Mouse (Mus musculus) heart, adult 9 months (tissue): ENCODE data around the gene Gpr146.
"Not testable (repeated sequence)": the region's sequence is repeated elsewhere in the genome, so short reads cannot be mapped to it uniquely, and the experiment has no call there.

Source experiments
- DNase-seq, 2 experiments: peaks; one replicate each; pipeline ENCODE4 v3.0.0; 2022; ENCODE audit warnings: low spot score in 2 of 2

The Gpr146 gene

GRCm38 (mm10) chr5:139380385-139381248, 3.1 kb downstream of the Gpr146 start:
- DNase-seq, result peak; percentile 96 to 97

GRCm38 (mm10) chr5:139381586-139382513, 4.4 kb downstream of the Gpr146 start:
- peak; percentile 55 to 64 for DNase-seq

GRCm38 (mm10) chr5:139382760-139383159, 5.3 kb downstream of the Gpr146 start:
- DNase-seq, result peak; percentile 88 to 90

- no peak for DNase-seq
Observed at GRCm38 (mm10) chr5:139383234-139383633, 5.7 kb downstream of the Gpr146 start.

GRCm38 (mm10) chr5:139384531-139384930, 7.0 kb downstream of the Gpr146 start:
- peak in 1 of 2 experiments; percentile 67 for DNase-seq

- no peak for DNase-seq
Observed at GRCm38 (mm10) chr5:139386047-139386446, 8.6 kb downstream of the Gpr146 start.

- no peak for DNase-seq
Observed at GRCm38 (mm10) chr5:139387329-139388194, 10.1 kb downstream of the Gpr146 start.

GRCm38 (mm10) chr5:139388195-139388570, 10.7 kb downstream of the Gpr146 start:
- DNase-seq, result peak; percentile 65 to 83

GRCm38 (mm10) chr5:139388694-139389675, 11.5 kb downstream of the Gpr146 start:
- no peak for DNase-seq

- peak; percentile 81 for DNase-seq
Observed at GRCm38 (mm10) chr5:139389676-139390061, 12.2 kb downstream of the Gpr146 start.

- DNase-seq, result not testable (repeated sequence)
Observed at GRCm38 (mm10) chr5:139390324-139391119, 13.0 kb downstream of the Gpr146 start.

GRCm38 (mm10) chr5:139391309-139391990, 14.0 kb downstream of the Gpr146 start:
- no peak for DNase-seq

- DNase-seq, result no peak
Observed at GRCm38 (mm10) chr5:139392219-139393196, 15.0 kb downstream of the Gpr146 start.

GRCm38 (mm10) chr5:139393197-139393588, 15.7 kb downstream of the Gpr146 start:
- no peak for DNase-seq

GRCm38 (mm10) chr5:139394399-139394798, 16.9 kb downstream of the Gpr146 start:
- no peak for DNase-seq

- no peak for DNase-seq
Observed at GRCm38 (mm10) chr5:139395528-139395927, 18.0 kb downstream of the Gpr146 start.

GRCm38 (mm10) chr5:139397359-139397916, 19.9 kb downstream of the Gpr146 start:
- DNase-seq, result no peak
